Mouse (Mus musculus): ENCODE measurements around the gene Kdelr3. TPM values are rescaled to one million over a fixed set of nuclear protein-coding genes. Genes with fewer than 3 reads are reported as not detected.

Kdelr3 gene
- total RNA-seq, 2 experiments from 2014 or later, result 1.6 to 4.0 TPM

DNA sequence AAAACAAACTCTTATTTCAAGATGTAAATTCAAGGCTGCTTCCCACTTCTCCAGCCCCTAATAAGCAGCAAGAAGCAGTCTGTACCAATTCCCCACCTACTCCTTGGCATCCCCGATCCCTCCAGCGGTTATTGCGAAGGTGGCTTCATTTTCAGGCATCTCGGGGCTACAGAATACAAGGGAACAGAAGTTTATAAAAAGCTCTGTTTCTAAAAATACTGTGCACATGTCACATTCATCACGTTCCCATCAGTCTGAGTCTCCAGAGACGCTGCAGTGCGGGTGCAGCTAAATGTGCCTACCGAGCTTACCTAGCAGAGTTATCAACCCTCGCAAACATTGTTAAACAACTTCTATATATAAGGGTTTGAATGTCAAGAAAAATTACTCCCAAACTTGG is 46.2 kb downstream of the Kdelr3 start:
- DNase-seq (ENCODE audit: low spot score in 2 of 2), result no peak

DNA sequence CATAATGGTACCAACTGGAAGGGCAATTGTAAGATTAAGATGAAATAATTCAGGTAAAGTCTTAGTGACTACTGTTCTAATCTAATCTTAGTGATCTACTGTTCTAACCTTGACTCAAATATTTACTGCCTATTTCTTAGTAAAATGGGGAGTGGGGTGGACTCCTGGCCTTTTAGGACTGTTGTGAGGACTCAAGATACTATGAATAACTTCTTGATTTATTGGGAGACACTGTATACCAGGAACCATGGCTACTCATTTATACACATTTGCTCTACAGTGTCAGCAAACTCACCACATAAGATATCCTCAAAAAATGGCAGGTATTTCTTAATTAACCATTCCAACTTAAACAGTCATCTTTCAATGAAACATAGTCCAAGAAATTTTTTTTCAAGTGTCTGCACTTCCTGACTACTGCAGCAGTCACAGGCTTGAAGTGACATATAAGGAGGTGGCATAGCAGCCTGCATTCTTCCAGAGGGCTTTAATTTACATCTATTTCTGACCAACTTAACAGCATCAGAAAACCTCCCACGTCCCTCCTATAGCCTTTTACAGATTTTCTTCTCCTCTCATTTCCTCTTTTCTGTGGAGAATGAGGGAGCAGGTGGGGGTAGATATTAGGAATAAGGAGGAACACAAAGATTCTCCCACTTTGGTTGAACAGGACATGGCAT is 59.5 kb downstream of the Kdelr3 start:
- no peak for DNase-seq (ENCODE audit: low spot score in 2 of 2)

DNA sequence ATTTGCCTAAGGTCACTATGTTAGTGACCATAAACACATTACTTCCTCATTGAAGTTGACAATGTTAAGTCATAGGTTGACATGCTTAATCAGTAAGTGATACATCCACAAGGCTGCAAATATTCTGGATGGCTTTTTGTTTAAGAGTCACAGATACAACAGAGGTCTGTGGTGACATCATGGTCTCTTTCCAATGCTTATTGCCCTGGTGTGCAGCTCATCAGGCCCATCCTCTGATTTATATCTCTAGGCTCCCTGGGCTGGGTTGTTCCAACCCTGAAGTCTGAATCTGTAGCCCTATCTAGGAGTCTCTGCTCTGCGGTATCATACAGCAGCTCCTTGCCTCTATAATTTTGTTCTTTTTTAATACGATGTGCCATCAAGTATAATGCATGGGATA is 60.7 kb downstream of the Kdelr3 start:
- DNase-seq (ENCODE audit: low spot score in 2 of 2), result no peak

Small RNAs within 50 kb of the gene (microRNA-seq; reads per million reads assigned to microRNA genes)
- gene Gm44302 (ENCODE audit: borderline number of aligned reads in 2 of 2), result 0 reads per million in 2 experiments

Other genes with a start within 250 kb of the Kdelr3 start
- under 1 TPM; 0.13 to 0.93 TPM for gene Baiap2l2, start 230.9 kb upstream of the Kdelr3 start, total RNA-seq (2021)
- 10 to 100 TPM; 25.3 to 26.5 TPM for gene Pla2g6, start 188.0 kb upstream of the Kdelr3 start, total RNA-seq (2021)
- 10 to 100 TPM; 14.1 to 44.6 TPM for gene Maff, start 169.8 kb upstream of the Kdelr3 start, total RNA-seq (2021)
- gene Tmem184b, start 112.8 kb upstream of the Kdelr3 start, total RNA-seq (2021), result 10 to 100 TPM; 48.2 to 83.4 TPM
- 10 to 100 TPM; 69.2 to 80.6 TPM for gene Csnk1e, start 60.8 kb upstream of the Kdelr3 start, total RNA-seq (2021)
- gene Kcnj4, start 11.2 kb upstream of the Kdelr3 start, total RNA-seq (2021), result under 1 TPM in 1 of 2 experiments, not detected in 1; 0.42 TPM
- 100 to 1,000 TPM; 263 to 265 TPM for gene Ddx17, start 30.3 kb downstream of the Kdelr3 start, total RNA-seq (2021)
- under 1 TPM; 0.50 to 0.93 TPM for gene Dmc1, start 88.7 kb downstream of the Kdelr3 start, total RNA-seq (2021)
- gene Fam227a, start 142.5 kb downstream of the Kdelr3 start, total RNA-seq (2021), result 1 to 10 TPM; 1.5 to 2.0 TPM
- gene Cby1, start 142.8 kb downstream of the Kdelr3 start, total RNA-seq (2021), result 10 to 100 TPM; 16.9 to 18.7 TPM
- gene Tomm22, start 154.4 kb downstream of the Kdelr3 start, total RNA-seq (2021), result 100 to 1,000 TPM; 102 to 112 TPM
- 10 to 100 TPM; 35.9 to 40.3 TPM for gene Josd1, start 171.5 kb downstream of the Kdelr3 start, total RNA-seq (2021)
- 10 to 100 TPM; 28.8 to 30.2 TPM for gene Gtpbp1, start 174.4 kb downstream of the Kdelr3 start, total RNA-seq (2021)
- 10 to 100 TPM; 53.1 to 75.3 TPM for gene Sun2, start 226.1 kb downstream of the Kdelr3 start, total RNA-seq (2021)